Mouse (Mus musculus): ENCODE measurements around the gene Ggcx.

The Ggcx gene

GRCm38 (mm10) chr6:72414076-72414756, at the start of gene Ggcx:
Gene Ggcx, plus strand, starts transcription at chr6:72414308.
- peak; percentile 96 to 98 for DNase-seq

GRCm38 (mm10) chr6:72364985-72365384, 49.1 kb upstream of the Ggcx start:
- no peak for DNase-seq

GRCm38 (mm10) chr6:72366304-72366703, 47.8 kb upstream of the Ggcx start:
- DNase-seq, result no peak

GRCm38 (mm10) chr6:72366844-72367443, 47.2 kb upstream of the Ggcx start, which contains the start of gene Rnf181:
Gene Rnf181, minus strand, starts transcription at chr6:72366956.
- no peak for DNase-seq

- no peak for DNase-seq
Measured at GRCm38 (mm10) chr6:72367460-72367974, 46.6 kb upstream of the Ggcx start.

GRCm38 (mm10) chr6:72369557-72369956, 44.6 kb upstream of the Ggcx start:
- DNase-seq, result no peak

GRCm38 (mm10) chr6:72370091-72370490, 44.0 kb upstream of the Ggcx start:
- peak in 1 of 2 experiments; percentile 33 for DNase-seq

- no peak for DNase-seq
Measured at GRCm38 (mm10) chr6:72371147-72371546, 43.0 kb upstream of the Ggcx start.

- no peak for DNase-seq
Measured at GRCm38 (mm10) chr6:72371571-72371970, 42.5 kb upstream of the Ggcx start.

- no peak for DNase-seq
Measured at GRCm38 (mm10) chr6:72373184-72373583, 40.9 kb upstream of the Ggcx start.

- DNase-seq, result no peak
Measured at GRCm38 (mm10) chr6:72374206-72374605, 39.9 kb upstream of the Ggcx start.

- no peak for DNase-seq
Measured at GRCm38 (mm10) chr6:72374820-72375563, 39.1 kb upstream of the Ggcx start.

GRCm38 (mm10) chr6:72378510-72379234, 35.4 kb upstream of the Ggcx start:
- DNase-seq, result no peak

GRCm38 (mm10) chr6:72379377-72380130, 34.6 kb upstream of the Ggcx start:
- no peak for DNase-seq

- peak; percentile 40 to 55 for DNase-seq
Measured at GRCm38 (mm10) chr6:72380131-72380770, 33.9 kb upstream of the Ggcx start, which contains the start of gene Vamp5. Gene Vamp5, minus strand, starts transcription at chr6:72380468.

GRCm38 (mm10) chr6:72382494-72382893, 31.6 kb upstream of the Ggcx start:
- no peak for DNase-seq

GRCm38 (mm10) chr6:72383142-72383820, 30.8 kb upstream of the Ggcx start:
- no peak for DNase-seq

- DNase-seq, result no peak
Measured at GRCm38 (mm10) chr6:72383952-72384351, 30.2 kb upstream of the Ggcx start.

GRCm38 (mm10) chr6:72385258-72385657, 28.9 kb upstream of the Ggcx start:
- no peak for DNase-seq

GRCm38 (mm10) chr6:72386561-72386960, 27.5 kb upstream of the Ggcx start:
- DNase-seq, result no peak

GRCm38 (mm10) chr6:72387816-72388215, 26.3 kb upstream of the Ggcx start:
- DNase-seq, result no peak

Data from cerebellum, postnatal 10 days (tissue).